Mouse (Mus musculus): ENCODE data around the gene Clptm1l. TPM values are rescaled to one million over a fixed set of nuclear protein-coding genes. Genes with fewer than 3 reads are reported as not detected.

Clptm1l gene
- 63.1 and 64.3 TPM in 2 replicates for polyA plus RNA-seq (2015; fragmentation: Nextera tagmentation; extraction: Ambion mirVana)

- peak within 1 kb of the TSS; percentile 78 for H3K27ac ChIP-seq (ENCODE audit: low read length)
- H3K4me3 ChIP-seq (ENCODE audit: low read depth, low read length), result peak within 1 kb of the TSS; percentile 88
- H3K9me3 ChIP-seq (replicated peaks; ENCODE audit: control insufficient read depth, low read length), result no peaks in the 10 kb centered on the region
- peak within 1 kb of the TSS; percentile 93 for H3K4me2 ChIP-seq (ENCODE audit: low read depth, low read length)
- H3K4me1 ChIP-seq (ENCODE audit: control insufficient read depth, low read depth, low read length), result peaks cover 13% of the 10 kb centered on the region
- H3K36me3 ChIP-seq (ENCODE audit: control insufficient read depth, insufficient read depth), result peaks cover 8% of the 10 kb centered on the region
- H3K27me3 ChIP-seq (ENCODE audit: control insufficient read depth, insufficient read depth, low read depth, low read length), result no peaks in the 10 kb centered on the region
- under 1% methylated on average over 50 of the region's 53 CpGs for WGBS (ENCODE audit: insufficient replicate concordance)
- peak within 1 kb of the TSS; percentile 80 for H3K9ac ChIP-seq (ENCODE audit: low read depth, low read length)
- peak; percentile 99 for ATAC-seq (ENCODE audit: low read depth)
These were observed at the start of gene Clptm1l for GRCm38 (mm10) chr13:73603522-73604155. Gene Clptm1l (plus strand): TSS chr13:73604006.

DNA sequence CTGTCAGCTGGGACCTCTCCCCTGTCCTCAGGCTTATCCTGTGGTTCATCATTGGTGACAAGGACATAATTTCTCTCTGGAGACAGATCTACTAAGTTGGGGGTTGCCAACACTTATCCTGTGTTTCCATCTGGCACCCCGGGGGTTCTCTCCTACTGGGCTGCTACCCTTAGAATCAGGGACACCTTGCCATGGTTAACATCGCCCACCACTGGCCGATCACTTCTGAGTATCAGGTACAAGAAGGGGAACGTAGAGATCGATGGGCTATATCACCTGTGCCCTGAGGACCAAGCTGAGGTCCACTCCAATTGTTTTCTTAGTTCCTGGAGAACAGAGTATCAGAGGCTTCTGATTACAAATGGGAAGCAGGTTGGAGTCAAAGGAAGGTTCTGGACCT, 39.6 kb upstream of the Clptm1l start:
- Histone ChIP-seq H3K4me2 (ENCODE audit: low read depth, low read length) (no peak overlapping the region), H3K9me3 (replicated peaks; ENCODE audit: control insufficient read depth, low read length) (no peaks in the 10 kb centered on the region), H3K27ac (ENCODE audit: low read length) (no peak overlapping the region), H3K9ac (ENCODE audit: low read depth, low read length) (no peak overlapping the region), H3K4me3 (ENCODE audit: low read depth, low read length) (no peak overlapping the region), H3K27me3 (ENCODE audit: control insufficient read depth, insufficient read depth, low read depth, low read length) (no peaks in the 10 kb centered on the region), H3K36me3 (ENCODE audit: control insufficient read depth, insufficient read depth) (no peaks in the 10 kb centered on the region), H3K4me1 (ENCODE audit: control insufficient read depth, low read depth, low read length) (no peaks in the 10 kb centered on the region)
- WGBS (ENCODE audit: insufficient replicate concordance), result 60% methylated on average over 5 of the region's 5 CpGs
- no peak for ATAC-seq (ENCODE audit: low read depth)

GRCm38 (mm10) chr13:73575051-73575450, 28.8 kb upstream of the Clptm1l start:
- Histone ChIP-seq H3K27ac (ENCODE audit: low read length) (no peak overlapping the region), H3K36me3 (ENCODE audit: control insufficient read depth, insufficient read depth) (no peaks in the 10 kb centered on the region), H3K9ac (ENCODE audit: low read depth, low read length) (no peak overlapping the region), H3K9me3 (replicated peaks; ENCODE audit: control insufficient read depth, low read length) (no peaks in the 10 kb centered on the region), H3K4me1 (ENCODE audit: control insufficient read depth, low read depth, low read length) (no peaks in the 10 kb centered on the region), H3K27me3 (ENCODE audit: control insufficient read depth, insufficient read depth, low read depth, low read length) (peaks cover 2% of the 10 kb centered on the region; the same call in 1 of the 2 replicates), H3K4me3 (ENCODE audit: low read depth, low read length) (no peak overlapping the region), H3K4me2 (ENCODE audit: low read depth, low read length) (no peak overlapping the region)
- ATAC-seq (ENCODE audit: low read depth), result no peak

DNA sequence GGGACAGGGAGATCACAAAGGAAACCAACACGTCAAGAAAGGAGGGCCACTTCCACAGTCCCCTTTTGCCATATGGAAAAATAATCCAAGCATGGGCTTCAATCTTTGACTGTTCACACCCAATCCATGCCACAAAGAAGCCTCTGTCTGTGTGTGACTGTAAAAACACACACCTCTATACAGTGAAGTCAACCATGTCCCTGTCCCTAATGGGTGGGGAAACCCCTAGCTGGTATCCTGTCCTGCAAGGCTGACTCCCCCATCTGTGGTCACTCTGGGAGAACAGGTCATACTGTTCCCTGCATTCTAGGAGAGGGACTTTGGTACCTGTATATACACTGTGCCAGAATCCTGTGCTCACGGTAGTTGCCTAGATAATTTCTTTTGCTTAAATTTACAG, 26.5 kb upstream of the Clptm1l start:
- H3K36me3 ChIP-seq (ENCODE audit: control insufficient read depth, insufficient read depth), result no peaks in the 10 kb centered on the region
- peaks cover 2% of the 10 kb centered on the region; the same call in 1 of the 2 replicates for H3K27me3 ChIP-seq (ENCODE audit: control insufficient read depth, insufficient read depth, low read depth, low read length)
- H3K9me3 ChIP-seq (replicated peaks; ENCODE audit: control insufficient read depth, low read length), result no peaks in the 10 kb centered on the region
- WGBS (ENCODE audit: insufficient replicate concordance), result 43% methylated on average over 2 of the region's 2 CpGs
- no peak overlapping the region for H3K27ac ChIP-seq (ENCODE audit: low read length)
- no peaks in the 10 kb centered on the region for H3K4me1 ChIP-seq (ENCODE audit: control insufficient read depth, low read depth, low read length)
- ATAC-seq (ENCODE audit: low read depth), result no peak
- no peak overlapping the region for H3K9ac ChIP-seq (ENCODE audit: low read depth, low read length)
- H3K4me3 ChIP-seq (ENCODE audit: low read depth, low read length), result no peak overlapping the region
- H3K4me2 ChIP-seq (ENCODE audit: low read depth, low read length), result no peak overlapping the region

GRCm38 (mm10) chr13:73591488-73591887, 12.3 kb upstream of the Clptm1l start:
- WGBS (ENCODE audit: insufficient replicate concordance), result 43% methylated on average over 3 of the region's 3 CpGs
- Histone ChIP-seq H3K27ac (ENCODE audit: low read length) (no peak overlapping the region), H3K4me3 (ENCODE audit: low read depth, low read length) (no peak overlapping the region), H3K27me3 (ENCODE audit: control insufficient read depth, insufficient read depth, low read depth, low read length) (no peaks in the 10 kb centered on the region; the same call in 1 of the 2 replicates), H3K36me3 (ENCODE audit: control insufficient read depth, insufficient read depth) (no peaks in the 10 kb centered on the region), H3K9ac (ENCODE audit: low read depth, low read length) (no peak overlapping the region), H3K9me3 (replicated peaks; ENCODE audit: control insufficient read depth, low read length) (no peaks in the 10 kb centered on the region), H3K4me2 (ENCODE audit: low read depth, low read length) (no peak overlapping the region), H3K4me1 (ENCODE audit: control insufficient read depth, low read depth, low read length) (no peaks in the 10 kb centered on the region)
- no peak for ATAC-seq (ENCODE audit: low read depth)

DNA sequence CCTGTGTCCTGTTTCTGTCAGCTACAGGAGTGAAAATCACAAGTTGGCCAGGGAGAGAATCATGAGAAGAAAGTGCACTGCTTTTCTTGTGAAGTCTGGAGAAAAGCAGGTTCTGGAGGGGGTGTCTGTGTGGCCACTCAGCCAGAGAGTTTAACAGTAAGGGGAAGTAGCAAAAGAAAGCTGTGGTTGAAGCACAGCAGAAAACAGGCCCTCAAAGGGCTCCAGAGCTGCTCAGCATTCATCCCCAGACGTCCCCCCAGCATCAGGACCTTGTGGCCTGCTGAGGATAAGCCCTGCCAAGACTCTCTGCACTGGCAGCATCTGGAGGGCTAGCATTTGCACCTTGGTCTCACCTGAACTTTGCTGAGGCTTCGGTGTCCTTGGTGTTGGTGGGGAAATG, 11.3 kb upstream of the Clptm1l start:
- 38% methylated on average over 2 of the region's 2 CpGs for WGBS (ENCODE audit: insufficient replicate concordance)
- Histone ChIP-seq H3K4me3 (ENCODE audit: low read depth, low read length) (no peak overlapping the region), H3K27me3 (ENCODE audit: control insufficient read depth, insufficient read depth, low read depth, low read length) (no peaks in the 10 kb centered on the region; the same call in 1 of the 2 replicates), H3K27ac (ENCODE audit: low read length) (no peak overlapping the region), H3K9ac (ENCODE audit: low read depth, low read length) (no peak overlapping the region), H3K4me2 (ENCODE audit: low read depth, low read length) (no peak overlapping the region), H3K36me3 (ENCODE audit: control insufficient read depth, insufficient read depth) (no peaks in the 10 kb centered on the region), H3K9me3 (replicated peaks; ENCODE audit: control insufficient read depth, low read length) (no peaks in the 10 kb centered on the region), H3K4me1 (ENCODE audit: control insufficient read depth, low read depth, low read length) (no peaks in the 10 kb centered on the region)
- no peak for ATAC-seq (ENCODE audit: low read depth)

- Histone ChIP-seq H3K4me2 (ENCODE audit: low read depth, low read length) (no peak overlapping the region), H3K27me3 (ENCODE audit: control insufficient read depth, insufficient read depth, low read depth, low read length) (no peaks in the 10 kb centered on the region; the same call in 1 of the 2 replicates), H3K27ac (ENCODE audit: low read length) (no peak overlapping the region), H3K9me3 (replicated peaks; ENCODE audit: control insufficient read depth, low read length) (no peaks in the 10 kb centered on the region), H3K4me1 (ENCODE audit: control insufficient read depth, low read depth, low read length) (no peaks in the 10 kb centered on the region), H3K4me3 (ENCODE audit: low read depth, low read length) (no peak overlapping the region), H3K36me3 (ENCODE audit: control insufficient read depth, insufficient read depth) (no peaks in the 10 kb centered on the region), H3K9ac (ENCODE audit: low read depth, low read length) (no peak overlapping the region)
- 31% methylated on average over 4 of the region's 4 CpGs for WGBS (ENCODE audit: insufficient replicate concordance)
- no peak for ATAC-seq (ENCODE audit: low read depth)
These were observed 7.5 kb upstream of the Clptm1l start for GRCm38 (mm10) chr13:73596276-73596675.

DNA sequence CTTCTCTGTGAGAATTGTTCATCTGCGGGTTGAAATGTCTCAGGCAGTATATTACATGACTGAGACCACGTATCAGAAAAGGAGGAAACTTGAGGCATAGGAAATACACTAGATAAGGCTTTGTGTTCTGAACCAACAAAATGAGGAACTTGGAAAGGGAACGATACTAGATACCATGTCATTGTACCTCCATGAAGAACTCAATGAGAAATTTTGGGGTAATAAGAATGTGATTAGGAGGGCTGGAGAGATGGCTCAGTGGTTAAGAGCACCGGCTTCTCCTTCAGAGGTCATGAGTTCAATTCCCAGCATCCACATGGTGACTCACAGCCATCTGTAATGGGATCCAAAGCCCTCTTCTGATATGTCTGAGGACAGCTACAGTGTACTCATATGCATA, 3.6 kb upstream of the Clptm1l start:
- H3K4me3 ChIP-seq (ENCODE audit: low read depth, low read length), result no peak overlapping the region
- WGBS (ENCODE audit: insufficient replicate concordance), result 18% methylated on average over 4 of the region's 4 CpGs
- peaks cover 13% of the 10 kb centered on the region for H3K4me1 ChIP-seq (ENCODE audit: control insufficient read depth, low read depth, low read length)
- no peak overlapping the region for H3K9ac ChIP-seq (ENCODE audit: low read depth, low read length)
- H3K9me3 ChIP-seq (replicated peaks; ENCODE audit: control insufficient read depth, low read length), result no peaks in the 10 kb centered on the region
- H3K4me2 ChIP-seq (ENCODE audit: low read depth, low read length), result no peak overlapping the region
- H3K36me3 ChIP-seq (ENCODE audit: control insufficient read depth, insufficient read depth), result no peaks in the 10 kb centered on the region
- no peak for ATAC-seq (ENCODE audit: low read depth)
- H3K27ac ChIP-seq (ENCODE audit: low read length), result no peak overlapping the region
- no peaks in the 10 kb centered on the region; the same call in 1 of the 2 replicates for H3K27me3 ChIP-seq (ENCODE audit: control insufficient read depth, insufficient read depth, low read depth, low read length)

- Histone ChIP-seq H3K4me3 (ENCODE audit: low read depth, low read length) (peak overlapping the region; percentile 88), H3K36me3 (ENCODE audit: control insufficient read depth, insufficient read depth) (peaks cover 5% of the 10 kb centered on the region; the same call in 1 of the 2 replicates), H3K27ac (ENCODE audit: low read length) (no peak overlapping the region), H3K4me2 (ENCODE audit: low read depth, low read length) (peak overlapping the region; percentile 93), H3K9ac (ENCODE audit: low read depth, low read length) (peak overlapping the region; percentile 80), H3K27me3 (ENCODE audit: control insufficient read depth, insufficient read depth, low read depth, low read length) (no peaks in the 10 kb centered on the region), H3K9me3 (replicated peaks; ENCODE audit: control insufficient read depth, low read length) (no peaks in the 10 kb centered on the region), H3K4me1 (ENCODE audit: control insufficient read depth, low read depth, low read length) (peaks cover 13% of the 10 kb centered on the region)
- WGBS (ENCODE audit: insufficient replicate concordance), result 53% methylated on average over 4 of the region's 4 CpGs
- ATAC-seq (ENCODE audit: low read depth), result no peak
These were observed 760 bp upstream of the Clptm1l start for GRCm38 (mm10) chr13:73603046-73603445.
